Mouse (Mus musculus): ENCODE measurements around the gene Rgs6.

DNA sequence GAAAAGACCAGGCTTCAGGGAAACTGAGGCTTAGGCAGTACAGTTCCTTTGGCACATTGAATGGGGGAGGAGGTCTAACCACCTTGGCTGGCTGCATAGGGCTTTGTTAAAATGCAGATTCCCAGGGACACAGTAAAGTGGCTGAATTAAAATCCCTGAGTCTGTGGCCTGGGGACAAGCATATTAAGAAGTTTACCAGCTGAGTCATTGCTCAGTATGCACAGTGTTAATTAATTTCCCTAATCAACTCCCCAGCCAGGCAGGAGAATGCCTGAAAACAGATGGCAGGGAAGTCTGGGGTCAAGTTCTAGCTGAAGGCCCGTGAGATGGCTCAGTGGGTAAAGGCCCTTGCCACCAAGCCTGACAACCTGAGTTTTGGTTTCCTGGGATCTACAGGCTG lies 15.2 kb downstream of the Rgs6 start:
- no peak for TF ChIP-seq POLR2A (IDR thresholded peaks at IDR 0.05; ENCODE audit: borderline replicate concordance, extremely low read depth, low read depth, low read length)
- no peak for TF ChIP-seq CTCF (IDR thresholded peaks at IDR 0.05; ENCODE audit: insufficient read depth, low read length)
